Mouse (Mus musculus) ovary, adult 2 months (tissue): ENCODE results near the gene Atp6v1g1. TPM values are rescaled to one million over a fixed set of nuclear protein-coding genes. Genes with fewer than 3 reads are reported as not detected.

ENCODE experiments used
- polyA plus RNA-seq: library from polyadenylated mRNA; depleted of rRNA; stranded (reverse); fragments of >200 nt; gene quantifications from 2 replicates; pipeline ENCODE4 v1.2.3, GENCODE M21; 2012; rRNA removed

Gene Atp6v1g1
- polyA plus RNA-seq, result 25.7 and 29.6 TPM in 2 replicates

DNA sequence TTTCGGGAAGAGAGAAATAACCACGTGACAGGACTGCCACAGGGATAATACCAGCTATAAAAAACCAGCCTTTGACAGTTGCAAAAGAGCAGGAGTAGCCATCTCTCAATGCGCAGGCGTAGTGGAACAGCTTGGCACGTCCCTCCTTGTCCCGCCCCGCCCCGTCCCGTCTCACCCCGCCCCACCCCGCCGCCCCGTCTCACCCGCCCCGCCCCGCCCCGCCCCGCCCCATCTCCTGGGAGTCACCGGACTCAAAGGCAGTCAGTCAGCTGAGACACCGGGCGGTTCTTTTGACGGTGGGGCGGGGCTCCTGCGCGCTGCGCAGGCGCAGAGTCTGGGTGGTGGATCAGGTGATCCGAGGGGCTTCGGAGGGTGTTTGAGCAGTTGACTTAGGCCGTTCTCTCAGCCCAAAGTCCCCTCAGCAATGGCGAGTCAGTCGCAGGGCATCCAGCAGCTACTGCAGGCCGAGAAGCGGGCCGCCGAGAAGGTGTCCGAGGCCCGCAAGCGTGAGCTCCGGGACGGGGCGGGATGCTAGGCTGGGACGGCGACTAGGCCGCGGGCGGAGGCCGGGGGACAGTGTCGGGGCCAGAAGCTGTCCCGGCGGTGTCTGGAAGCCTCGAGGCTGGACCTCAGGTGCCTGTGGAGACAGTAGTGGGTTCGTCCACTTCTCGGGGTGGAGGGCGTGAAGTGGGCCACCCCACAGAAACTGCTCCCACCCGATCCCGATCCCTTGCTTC lies at the start of gene Atp6v1g1:
Gene Atp6v1g1, plus strand, starts transcription at position 279 of the 737 bp plus-strand sequence.

DNA sequence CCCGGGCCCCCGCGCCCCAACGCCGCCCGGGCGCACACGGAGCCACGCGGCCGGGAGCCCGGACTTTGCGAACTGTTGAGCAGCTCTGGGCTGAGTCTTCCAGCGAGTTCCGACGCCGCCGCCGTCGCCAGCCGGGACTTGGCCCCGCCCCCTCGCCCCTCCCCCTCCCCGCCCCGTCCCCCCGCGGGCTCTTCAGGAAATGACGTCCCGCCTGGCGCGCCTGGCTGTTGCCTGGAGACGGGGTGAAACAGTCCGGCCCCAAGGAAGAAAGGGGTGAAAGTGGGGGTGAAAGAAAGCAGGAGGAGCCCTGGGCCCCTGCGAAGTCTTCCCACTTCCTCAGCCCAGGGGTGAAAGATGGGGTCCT lies 48.7 kb upstream of the Atp6v1g1 start, which contains the start of gene Whrn:
Gene Whrn, minus strand, starts transcription at position 77 of the 364 bp plus-strand sequence.

DNA sequence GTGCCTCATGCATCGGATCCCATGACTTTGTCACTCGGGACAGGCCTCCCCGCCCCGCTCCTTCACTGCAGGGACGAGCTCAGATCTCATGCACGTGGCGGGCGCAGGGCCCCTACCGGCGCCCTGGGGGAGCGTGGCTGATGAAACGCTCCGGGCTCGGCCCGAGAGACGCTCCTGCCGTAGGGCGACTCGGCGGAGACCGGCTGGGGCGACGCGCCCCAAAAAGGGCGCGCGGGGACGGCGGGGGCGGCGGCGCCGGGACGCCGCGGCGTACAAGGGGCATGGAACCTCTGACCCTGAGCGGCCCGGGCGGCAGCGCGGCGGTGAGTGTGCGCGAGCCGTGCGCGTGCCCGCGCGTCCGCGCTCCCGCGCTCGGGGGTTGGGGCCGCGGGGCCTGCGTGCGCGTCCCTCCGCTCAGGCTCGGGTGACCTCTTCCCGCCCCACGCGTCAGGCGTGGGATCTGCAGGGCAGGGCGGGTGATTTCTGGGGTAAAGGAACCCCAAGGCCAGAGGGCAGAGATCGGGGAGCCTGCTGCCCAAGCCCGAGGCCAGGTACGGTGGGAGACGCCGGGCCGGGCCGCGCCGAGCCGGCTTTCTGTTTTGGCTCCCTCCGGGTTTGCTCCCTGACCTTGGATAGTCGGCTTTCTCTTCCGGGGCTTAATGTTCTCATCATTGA lies 14.0 kb downstream of the Atp6v1g1 start, which contains the start of gene Tmem268:
Gene Tmem268, plus strand, starts transcription at position 375 of the 675 bp plus-strand sequence.

Other genes starting within 250 kb of the Atp6v1g1 start
- gene Orm1, start 200.2 kb upstream of the Atp6v1g1 start, polyA plus RNA-seq, result 4.0 and 7.1 TPM in 2 replicates
- gene Orm3, start 188.6 kb upstream of the Atp6v1g1 start, polyA plus RNA-seq, result not detected in 2 replicates
- gene Orm2, start 182.3 kb upstream of the Atp6v1g1 start, polyA plus RNA-seq, result 0.35 TPM in 1 of 2 replicates, not detected in the other
- 6.2 and 8.6 TPM in 2 replicates for gene Akna, start 141.4 kb upstream of the Atp6v1g1 start, polyA plus RNA-seq
- gene Whrn, start 48.8 kb upstream of the Atp6v1g1 start, polyA plus RNA-seq, result 42.3 and 43.6 TPM in 2 replicates
- gene Tmem268, start 14.0 kb downstream of the Atp6v1g1 start, polyA plus RNA-seq, result 7.9 and 9.0 TPM in 2 replicates
- gene Gm11213, start 60.5 kb downstream of the Atp6v1g1 start, polyA plus RNA-seq, result not detected in 2 replicates
- not detected in 2 replicates for gene Tex48, start 77.7 kb downstream of the Atp6v1g1 start, polyA plus RNA-seq
- not detected in 2 replicates for gene Gm11214, start 118.6 kb downstream of the Atp6v1g1 start, polyA plus RNA-seq
- 0.07 TPM in 1 of 2 replicates, not detected in the other for gene Tnfsf15, start 200.3 kb downstream of the Atp6v1g1 start, polyA plus RNA-seq